11 mouse cellular contexts compared by ENCODE assay signal in the genomic region with DNA sequence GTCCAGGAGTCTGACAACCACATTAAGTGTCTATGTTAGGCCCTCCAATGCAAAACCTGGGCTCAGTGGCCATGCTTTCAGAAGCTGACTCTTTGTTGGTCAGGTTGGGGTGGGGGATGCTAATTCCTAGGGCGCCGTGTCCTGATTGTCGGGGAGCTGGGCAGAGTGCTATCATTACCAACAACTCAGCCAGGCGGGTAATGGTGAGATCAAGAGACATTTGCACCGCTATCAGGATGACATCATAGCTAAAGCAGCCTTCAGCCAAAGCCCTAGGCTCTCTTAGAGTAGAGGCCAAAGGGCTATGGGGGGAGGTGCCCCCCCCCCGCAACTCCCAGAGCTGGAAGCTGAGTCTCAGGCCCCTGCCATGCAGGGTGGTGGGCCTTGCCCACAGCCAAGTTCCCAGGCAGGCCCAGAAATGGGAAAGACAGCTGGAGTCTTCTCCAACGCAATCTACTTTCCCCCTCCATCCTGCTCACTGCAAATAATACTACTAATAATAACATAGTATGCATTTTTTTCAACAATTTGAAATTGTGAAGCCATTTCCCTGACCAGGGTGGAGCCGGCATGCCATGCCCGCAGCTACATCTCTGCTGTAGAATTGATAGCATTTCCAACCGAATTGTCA. TPM values are rescaled to one million over a fixed set of nuclear protein-coding genes. Genes with fewer than 3 reads are reported as not detected.
DNase-seq lines count a peak whose midpoint lies in the region; ATAC-seq lines count a peak whose summit lies in the region.
"Had no signal": no experiment of that assay in that cellular context is flagged by ENCODE, and none has a peak within 500 bp of the region (broad histone marks: within the 10 kb centered on the region; RNA-seq: fewer than 3 reads in every experiment).

No protein-coding gene starts in this region.

- H3K27me3 ChIP-seq in heart, embryonic 12.5 days (replicated peaks): peaks cover 55% of the 10 kb centered on the region
- H3K27me3 ChIP-seq in hindbrain, embryonic 13.5 days: no peaks in the 10 kb centered on the region
- H3K27me3 ChIP-seq in midbrain, embryonic 16.5 days (ENCODE audit: control insufficient read depth, insufficient read depth, low read depth, low read length): no peaks in the 10 kb centered on the region

- peak overlapping the region; percentile 72; the same call in 1 of the 2 replicates for H3K9ac ChIP-seq in heart, embryonic 12.5 days
- peak overlapping the region; percentile 84 for H3K9ac ChIP-seq in hindbrain, embryonic 13.5 days
- peak overlapping the region; percentile 71 for H3K9ac ChIP-seq in midbrain, embryonic 16.5 days (ENCODE audit: low read depth, low read length)

- WGBS in heart, embryonic 12.5 days: 5% methylated on average over 10 of the region's 10 CpGs
- WGBS in hindbrain, embryonic 13.5 days: 5% methylated on average over 10 of the region's 10 CpGs
- WGBS in midbrain, embryonic 16.5 days: 8% methylated on average over 10 of the region's 10 CpGs

- no peak for ATAC-seq in heart, embryonic 12.5 days (ENCODE audit: insufficient number of reproducible peaks, low FRiP score)
- ATAC-seq in hindbrain, embryonic 13.5 days (ENCODE audit: low FRiP score): no peak
- ATAC-seq in midbrain, embryonic 16.5 days: no peak

- intact Hi-C loops in gastrocnemius, postnatal 36 days (cut with DNase I): loop anchor here (10.0 kb wide), 1 partner anchor 144 kb away; no protein-coding TSS in a partner anchor

- peaks cover 18% of the 10 kb centered on the region for H3K4me1 ChIP-seq in heart, embryonic 12.5 days (replicated peaks)
- H3K4me1 ChIP-seq in hindbrain, embryonic 13.5 days (replicated peaks): peaks cover 54% of the 10 kb centered on the region
- peaks cover 18% of the 10 kb centered on the region for H3K4me1 ChIP-seq in midbrain, embryonic 16.5 days (ENCODE audit: control insufficient read depth, insufficient read depth, low read length)

- no peak for DNase-seq in heart, adult 9 months (ENCODE audit: low spot score in 2 of 2)
- DNase-seq in embryo, embryonic 11 days: peak; percentile 37
- no peak for DNase-seq in gastrocnemius, postnatal 36 days
- DNase-seq in frontal cortex, postnatal 10 days (ENCODE audit: low spot score in 2 of 2): no peak
- DNase-seq in spleen, postnatal 4 days (ENCODE audit: low spot score in 2 of 2): no peak
- DNase-seq: kidney, postnatal 14 days had no signal

- no peaks in the 10 kb centered on the region for H3K36me3 ChIP-seq in heart, embryonic 12.5 days
- no peaks in the 10 kb centered on the region for H3K36me3 ChIP-seq in hindbrain, embryonic 13.5 days
- no peaks in the 10 kb centered on the region for H3K36me3 ChIP-seq in midbrain, embryonic 16.5 days (ENCODE audit: control insufficient read depth, insufficient read depth, low read length)

- peak overlapping the region; percentile 67 for H3K4me3 ChIP-seq in heart, embryonic 12.5 days
- peak overlapping the region; percentile 65 for H3K4me3 ChIP-seq in hindbrain, embryonic 13.5 days
- H3K4me3 ChIP-seq in midbrain, embryonic 16.5 days (ENCODE audit: low read depth, low read length): peak overlapping the region; percentile 69
- H3K4me3 ChIP-seq: megakaryocyte, embryonic 14.5 days had no signal

- no peak overlapping the region for H3K27ac ChIP-seq in heart, embryonic 12.5 days (ENCODE audit: poor library complexity, severe bottlenecking)
- H3K27ac ChIP-seq in hindbrain, embryonic 13.5 days: peak overlapping the region; percentile 91
- peak overlapping the region; percentile 63; the same call in 1 of the 2 replicates for H3K27ac ChIP-seq in midbrain, embryonic 16.5 days (ENCODE audit: low read length)

- no peaks in the 10 kb centered on the region for H3K9me3 ChIP-seq in heart, embryonic 12.5 days (replicated peaks)
- H3K9me3 ChIP-seq in hindbrain, embryonic 13.5 days: no peaks in the 10 kb centered on the region
- H3K9me3 ChIP-seq in midbrain, embryonic 16.5 days (replicated peaks; ENCODE audit: control insufficient read depth, low read length, poor library complexity, severe bottlenecking): no peaks in the 10 kb centered on the region
- H3K9me3 ChIP-seq: megakaryocyte, embryonic 14.5 days had no signal

- peak overlapping the region; percentile 97 for H3K4me2 ChIP-seq in heart, embryonic 12.5 days
- peak overlapping the region; percentile 92 for H3K4me2 ChIP-seq in hindbrain, embryonic 13.5 days
- peak overlapping the region; percentile 99 for H3K4me2 ChIP-seq in midbrain, embryonic 16.5 days (ENCODE audit: low read length)

RNA-seq across cellular contexts. Expression of gene Zfp536, which starts 5.0 kb away (rescaled TPM):
- polyA plus RNA-seq in heart, embryonic 12.5 days (2016; fragmentation: Nextera tagmentation; extraction: Ambion mirVana): 4.7 and 5.1 TPM in 2 replicates
- 50.9 and 51.4 TPM in 2 replicates for polyA plus RNA-seq in hindbrain, embryonic 13.5 days (2015; fragmentation: Nextera tagmentation; extraction: Ambion mirVana)
- 24.4 and 30.5 TPM in 2 replicates for polyA plus RNA-seq in midbrain, embryonic 16.5 days (2015; fragmentation: Nextera tagmentation; extraction: Ambion mirVana)
- 1 to 10 TPM in 1 of 2 experiments, under 1 TPM in 1; 0.81 to 1.0 TPM for total RNA-seq in gastrocnemius, postnatal 36 days (2021)
- total RNA-seq: common myeloid progenitor, adult 5-6 weeks had no signal
